Mouse (Mus musculus): Measurements from ENCODE around the gene Ablim2.

DNA sequence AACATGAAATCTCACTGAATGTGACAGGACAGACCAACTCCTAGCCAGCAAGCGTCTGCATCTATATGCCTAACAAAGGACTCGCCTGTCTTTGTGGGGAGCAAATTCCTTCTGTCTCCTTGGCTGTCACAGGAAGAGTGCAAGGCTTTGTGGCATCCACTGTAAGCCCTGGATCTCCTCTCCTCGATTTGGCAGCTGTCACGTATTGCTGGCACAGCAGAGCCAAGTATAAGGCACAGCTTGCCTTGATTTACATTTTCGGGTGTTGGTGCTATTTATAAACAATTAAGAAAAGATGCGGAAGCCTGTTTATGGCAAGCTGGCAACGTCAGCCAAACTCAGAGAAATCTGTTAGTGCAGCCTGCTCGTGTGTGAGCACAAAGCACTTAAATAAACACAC lies 160.7 kb downstream of the Ablim2 start:
- TF ChIP-seq POLR2A (IDR thresholded peaks at IDR 0.05; ENCODE audit: control insufficient read depth, extremely low read depth, insufficient read depth, low read length, poor library complexity): no peak
- TF ChIP-seq CTCF (IDR thresholded peaks at IDR 0.05; ENCODE audit: borderline replicate concordance, control insufficient read depth, extremely low read depth, insufficient read depth, low read length, poor library complexity): no peak
